Mouse (Mus musculus) liver, embryonic 14.5 days (tissue): ENCODE measurements around the gene Rps6kc1. TPM values are rescaled to one million over a fixed set of nuclear protein-coding genes. Genes with fewer than 3 reads are reported as not detected.
A peak's percentile ranks its signal among the peaks of the same experiment; 100 is the strongest.

ENCODE experiments used
- ATAC-seq: fragments of 200-750 bp; cut with Nextera tagmentation; 2 replicates; pipeline ENCODE4 v1.8.0; 2017; ENCODE audit warnings: moderate number of reproducible peaks, mild to moderate bottlenecking, moderate library complexity; ENCODE audit not compliant: insufficient read depth
- DNase-seq, 3 experiments: peaks; one replicate each; pipeline ENCODE4 v3.0.0-alpha.2; 2012 to 2013; ENCODE audit warnings: low read depth in 3 of 3, low spot score in 3 of 3
- H3K27ac ChIP-seq: fragments of 300-500 bp; sonication (generic); 2 replicates; pipeline ENCODE4 v1.5.1; 2014; ENCODE audit warnings: moderate library complexity, mild to moderate bottlenecking, control low read depth, inconsistent platforms
- H3K27me3 ChIP-seq: fragments of 300-500 bp; sonication (generic); 2 replicates; pipeline ENCODE4 v1.6.1; 2014; ENCODE audit warnings: mild to moderate bottlenecking, low read length, moderate library complexity; ENCODE audit not compliant: control insufficient read depth, insufficient read depth
- H3K36me3 ChIP-seq: fragments of 300-500 bp; sonication (generic); replicated peaks from 2 replicates; pipeline ENCODE4 v1.6.1; 2014; ENCODE audit warnings: low read depth; ENCODE audit not compliant: control insufficient read depth, insufficient read depth
- H3K4me1 ChIP-seq, 2 experiments: fragments of 200-500 bp in 1 of 2; fragments of 300-500 bp in 1 of 2; sonication (generic) in 1 of 2; replicated peaks; 2 replicates each; pipeline ENCODE4 v1.6.1; 2012 to 2014; ENCODE audit warnings: antibody characterized with exemption in 1 of 2, inconsistent platforms in 1 of 2, low read length in 1 of 2; ENCODE audit not compliant: control insufficient read depth in 2 of 2, insufficient read depth in 2 of 2
- H3K4me2 ChIP-seq: fragments of 300-500 bp; sonication (generic); 2 replicates; pipeline ENCODE4 v1.6.1; 2014; ENCODE audit warnings: low read depth, mild to moderate bottlenecking, control low read depth, moderate library complexity
- H3K4me3 ChIP-seq, 2 experiments: fragments of 200-500 bp in 1 of 2; fragments of 300-500 bp in 1 of 2; sonication (generic) in 1 of 2; 2 replicates each; pipeline ENCODE4 v1.5.1; 2012 to 2014; ENCODE audit warnings: low read depth in 2 of 2, low read length in 2 of 2, mild to moderate bottlenecking in 2 of 2, control low read depth in 1 of 2, inconsistent platforms in 1 of 2, moderate library complexity in 1 of 2; ENCODE audit not compliant: insufficient read depth in 1 of 2
- H3K9ac ChIP-seq: fragments of 300-500 bp; sonication (generic); replicated peaks from 2 replicates; pipeline ENCODE4 v1.6.1; 2014; ENCODE audit warnings: mild to moderate bottlenecking, control low read depth, moderate library complexity
- H3K9me3 ChIP-seq: fragments of 300-500 bp; sonication (generic); 2 replicates; pipeline ENCODE4 v1.6.1; 2016; ENCODE audit warnings: low read length, mixed read lengths; ENCODE audit not compliant: control insufficient read depth
- CTCF ChIP-seq: IDR thresholded peaks from 2 replicates; pipeline ENCODE4 v1.5.1; 2016; ENCODE audit warnings: antibody characterized with exemption, low read depth, control low read depth
- EP300 ChIP-seq: IDR thresholded peaks from 2 replicates; pipeline ENCODE4 v1.6.1; 2016; ENCODE audit warnings: antibody characterized with exemption, low read depth
- WGBS: fragments of 180-500 bp; shearing (Covaris S2); extraction: QIAGEN DNeasy Blood & Tissue Kit; methylation state at CpG from one replicate; pipeline ENCODE4 v1.1.7; 2014; ENCODE audit not compliant: insufficient replicate concordance; 5-methylcytosine and 5-hydroxymethylcytosine counted together
- polyA plus RNA-seq, 2 experiments: library from polyadenylated mRNA; depleted of rRNA in 1 of 2; stranded (reverse) in 1 of 2; unstranded in 1 of 2; fragments of >200 nt; fragmentation: Nextera tagmentation in 1 of 2; extraction: Ambion mirVana in 1 of 2; gene quantifications; 2 replicates each; pipeline versions ENCODE4 v1.2.1 to v1.2.3; 2012 to 2014

Rps6kc1 gene
- polyA plus RNA-seq, 2 experiments = 1.9 to 3.5 TPM

GRCm38 (mm10) chr1:190948439-190948838, 36.9 kb upstream of the Rps6kc1 start:
- no peaks in the 10 kb centered on the region for H3K4me1 ChIP-seq
- no peak overlapping the region for H3K4me2 ChIP-seq
- DNase-seq (no peak), ATAC-seq (no peak)
- no peaks in the 10 kb centered on the region for H3K27me3 ChIP-seq
- H3K9me3 ChIP-seq = no peaks in the 10 kb centered on the region
- no peak for TF ChIP-seq CTCF
- H3K9ac ChIP-seq = no peak overlapping the region
- no peak overlapping the region for H3K4me3 ChIP-seq
- peaks cover 8% of the 10 kb centered on the region; the same call in 1 of the 2 replicates for H3K36me3 ChIP-seq
- WGBS = 81% methylated on average over 7 of the region's 7 CpGs
- no peak overlapping the region for H3K27ac ChIP-seq

- ATAC-seq (no peak), DNase-seq (no peak)
- no peak overlapping the region for H3K9ac ChIP-seq
- H3K27me3 ChIP-seq = no peaks in the 10 kb centered on the region
- H3K4me2 ChIP-seq = no peak overlapping the region
- H3K36me3 ChIP-seq = peaks cover 8% of the 10 kb centered on the region; the same call in 1 of the 2 replicates
- no peaks in the 10 kb centered on the region for H3K9me3 ChIP-seq
- no peak overlapping the region for H3K4me3 ChIP-seq
- no peak for TF ChIP-seq EP300
- no peak for TF ChIP-seq CTCF
- WGBS = 74% methylated on average over 5 of the region's 5 CpGs
- no peaks in the 10 kb centered on the region for H3K4me1 ChIP-seq
- no peak overlapping the region for H3K27ac ChIP-seq
Observed at GRCm38 (mm10) chr1:190947986-190948385, 36.4 kb upstream of the Rps6kc1 start.

GRCm38 (mm10) chr1:190944109-190944760, 32.7 kb upstream of the Rps6kc1 start:
- H3K4me3 ChIP-seq = no peak overlapping the region
- no peaks in the 10 kb centered on the region for H3K9me3 ChIP-seq
- no peak overlapping the region for H3K9ac ChIP-seq
- DNase-seq (peak in 2 of 3 experiments; percentile 24 to 36), ATAC-seq (peak; percentile 52; the same call in 1 of the 2 replicates)
- WGBS = 53% methylated on average over 6 of the region's 6 CpGs
- H3K27ac ChIP-seq = no peak overlapping the region
- no peak overlapping the region for H3K4me2 ChIP-seq
- no peaks in the 10 kb centered on the region for H3K27me3 ChIP-seq
- TF ChIP-seq EP300 = no peak
- TF ChIP-seq CTCF = peak; percentile 81
- peaks cover 30% of the 10 kb centered on the region for H3K36me3 ChIP-seq
- H3K4me1 ChIP-seq = no peaks in the 10 kb centered on the region

- Histone ChIP-seq H3K9me3 (no peaks in the 10 kb centered on the region), H3K27ac (no peak overlapping the region), H3K4me3 (no peak overlapping the region), H3K4me1 (no peaks in the 10 kb centered on the region), H3K36me3 (peaks cover 32% of the 10 kb centered on the region), H3K27me3 (no peaks in the 10 kb centered on the region), H3K4me2 (no peak overlapping the region), H3K9ac (no peak overlapping the region)
- DNase-seq (no peak), ATAC-seq (no peak)
- 75% methylated on average over 7 of the region's 7 CpGs for WGBS
- TF ChIP-seq EP300 (no peak), CTCF (no peak)
Observed at GRCm38 (mm10) chr1:190939803-190940202, 28.2 kb upstream of the Rps6kc1 start.

- Histone ChIP-seq H3K9me3 (no peaks in the 10 kb centered on the region), H3K36me3 (no peaks in the 10 kb centered on the region; the same call in 1 of the 2 replicates), H3K4me2 (no peak overlapping the region), H3K9ac (no peak overlapping the region), H3K4me3 (no peak overlapping the region), H3K27ac (no peak overlapping the region), H3K27me3 (no peaks in the 10 kb centered on the region), H3K4me1 (peaks cover 11 to 16% of the 10 kb centered on the region in 2 experiments)
- WGBS = 82% methylated on average over 6 of the region's 6 CpGs
- TF ChIP-seq CTCF = no peak
- no peak for TF ChIP-seq EP300
- DNase-seq = no peak
- no peak for ATAC-seq
Observed at GRCm38 (mm10) chr1:190930181-190930580, 18.6 kb upstream of the Rps6kc1 start.
